Mouse (Mus musculus) bone marrow, adult 2 months (tissue): ENCODE measurements around the gene Il4i1.

Source experiments
- CTCF ChIP-seq: fragments of 200-500 bp; IDR thresholded peaks from 2 replicates; pipeline ENCODE4 v1.5.1; 2011; ENCODE audit warnings: low read length, control low read depth; ENCODE audit not compliant: control insufficient read depth, insufficient read depth
- POLR2A ChIP-seq: fragments of 200-500 bp; IDR thresholded peaks from 2 replicates; pipeline ENCODE4 v1.6.1; 2011; ENCODE audit warnings: low read depth, mild to moderate bottlenecking, control low read depth, low read length, borderline replicate concordance; ENCODE audit not compliant: control insufficient read depth

DNA sequence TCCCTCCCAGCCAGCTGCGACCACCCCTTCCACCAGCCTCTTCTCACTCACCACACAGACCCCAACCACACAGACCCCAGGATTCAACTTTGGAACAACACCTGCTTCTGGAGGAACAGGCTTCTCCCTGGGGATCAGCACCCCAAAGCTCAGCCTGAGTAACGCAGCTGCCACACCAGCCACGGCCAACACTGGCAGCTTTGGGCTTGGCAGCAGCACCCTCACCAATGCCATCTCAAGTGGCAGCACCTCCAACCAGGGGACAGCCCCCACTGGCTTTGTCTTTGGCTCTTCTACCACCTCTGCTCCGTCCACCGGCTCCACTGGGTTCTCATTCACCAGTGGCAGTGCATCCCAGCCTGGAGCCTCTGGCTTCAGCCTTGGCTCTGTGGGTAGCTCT is 12.5 kb downstream of the Il4i1 start:
- TF ChIP-seq POLR2A (no peak), CTCF (no peak)
